Mouse (Mus musculus): ENCODE measurements around the gene Igf2bp3. TPM values are rescaled to one million over a fixed set of nuclear protein-coding genes. Genes with fewer than 3 reads are reported as not detected.
A peak's percentile ranks its signal among the peaks of the same experiment; 100 is the strongest.

Gene Igf2bp3
- total and polyA plus RNA-seq, 3 experiments: 0.02 to 0.20 (median 0.17) TPM

DNA sequence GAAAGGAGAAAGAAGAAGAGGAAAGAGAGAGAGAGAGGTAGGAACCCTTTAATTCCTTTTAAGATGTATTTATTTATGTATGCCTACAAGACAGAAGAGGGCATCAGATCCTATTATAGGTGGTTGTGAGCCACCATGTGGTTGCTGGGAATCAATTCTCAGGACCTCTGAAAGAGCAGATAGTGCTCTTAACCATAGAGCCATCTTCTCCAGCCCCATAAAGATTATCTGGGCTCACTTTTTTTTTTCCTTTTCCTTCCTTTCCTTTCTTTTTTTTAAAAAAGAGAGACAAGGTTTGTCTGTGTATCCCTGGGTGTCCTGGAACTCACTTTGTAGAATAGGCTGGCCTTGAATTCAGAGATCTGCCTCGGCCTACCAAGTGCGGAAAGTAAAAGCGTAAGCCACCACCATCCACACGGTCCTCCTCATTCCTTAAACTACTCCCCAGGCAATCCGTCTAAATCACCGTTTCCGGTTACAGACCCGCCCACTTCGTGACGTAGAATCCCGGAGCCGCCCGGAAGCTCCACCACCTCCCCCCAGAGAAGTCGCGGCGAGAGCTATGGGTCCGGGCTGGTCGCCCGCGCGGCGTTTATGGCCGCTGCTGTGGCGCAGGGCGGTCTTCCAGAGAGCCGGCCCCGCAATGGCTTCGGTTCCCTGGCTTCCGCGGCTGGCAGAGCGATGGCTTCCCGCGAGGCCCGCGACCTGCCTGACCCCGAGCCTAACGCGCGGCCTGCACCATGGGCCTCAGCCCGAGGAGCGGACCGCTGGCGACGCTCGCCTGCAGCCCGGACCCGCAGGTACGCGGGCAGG, 141.2 kb downstream of the Igf2bp3 start, which contains the start of gene Malsu1:
TSS of gene Malsu1 (plus strand) at position 492 of the 813 bp plus-strand sequence.
- DNase-seq: peak; percentile 97

DNA sequence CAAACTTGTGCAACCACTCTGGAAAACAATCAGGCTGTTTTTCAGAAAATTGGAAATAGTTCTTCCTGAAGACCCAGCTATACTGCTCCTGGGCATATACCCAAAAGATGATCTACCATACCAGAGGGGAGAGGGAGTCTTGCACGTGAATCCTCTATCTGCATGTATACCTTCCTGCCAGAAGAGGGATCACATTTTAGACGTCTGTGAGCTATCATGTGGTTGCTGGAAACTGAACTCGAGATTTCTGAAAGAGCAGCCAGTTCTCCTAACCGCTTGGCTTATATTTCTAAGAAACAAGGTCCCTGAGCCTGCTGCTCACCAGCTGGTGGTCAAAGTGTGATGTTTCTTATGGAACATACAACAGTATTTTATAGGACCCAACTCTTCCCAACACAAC, 146.4 kb downstream of the Igf2bp3 start:
- no peak for DNase-seq

- DNase-seq: peak; percentile 65
These were observed 157.4 kb downstream of the Igf2bp3 start for GRCm38 (mm10) chr6:49057053-49058021.

- DNase-seq: no peak
These were observed 158.7 kb downstream of the Igf2bp3 start for GRCm38 (mm10) chr6:49056009-49056408.

DNA sequence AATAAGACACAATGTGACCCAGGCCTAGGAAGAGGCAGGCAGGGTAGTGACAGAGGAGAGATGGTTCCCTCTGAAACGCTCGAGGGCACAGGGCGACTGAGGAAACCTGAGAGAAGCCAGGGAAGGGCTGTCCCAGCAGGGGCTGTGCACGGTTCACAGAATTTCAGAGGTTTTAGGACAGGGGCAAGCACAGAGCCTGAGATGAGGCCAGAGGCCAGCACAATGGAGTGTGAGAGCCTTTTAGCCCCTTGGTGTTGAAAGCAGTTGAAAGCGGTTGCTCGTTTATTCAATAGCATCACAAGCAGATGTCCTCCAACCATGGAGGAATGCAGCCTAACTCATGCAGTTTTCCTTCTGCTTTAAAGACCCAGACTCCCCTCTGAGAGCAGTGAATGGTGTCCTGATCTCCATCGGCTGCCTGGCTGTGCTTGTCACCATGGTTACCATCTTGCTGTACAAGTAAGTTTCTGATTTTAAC, 159.5 kb downstream of the Igf2bp3 start:
- no peak for DNase-seq

- DNase-seq: no peak
These were observed 162.6 kb downstream of the Igf2bp3 start for GRCm38 (mm10) chr6:49052191-49052590.

DNA sequence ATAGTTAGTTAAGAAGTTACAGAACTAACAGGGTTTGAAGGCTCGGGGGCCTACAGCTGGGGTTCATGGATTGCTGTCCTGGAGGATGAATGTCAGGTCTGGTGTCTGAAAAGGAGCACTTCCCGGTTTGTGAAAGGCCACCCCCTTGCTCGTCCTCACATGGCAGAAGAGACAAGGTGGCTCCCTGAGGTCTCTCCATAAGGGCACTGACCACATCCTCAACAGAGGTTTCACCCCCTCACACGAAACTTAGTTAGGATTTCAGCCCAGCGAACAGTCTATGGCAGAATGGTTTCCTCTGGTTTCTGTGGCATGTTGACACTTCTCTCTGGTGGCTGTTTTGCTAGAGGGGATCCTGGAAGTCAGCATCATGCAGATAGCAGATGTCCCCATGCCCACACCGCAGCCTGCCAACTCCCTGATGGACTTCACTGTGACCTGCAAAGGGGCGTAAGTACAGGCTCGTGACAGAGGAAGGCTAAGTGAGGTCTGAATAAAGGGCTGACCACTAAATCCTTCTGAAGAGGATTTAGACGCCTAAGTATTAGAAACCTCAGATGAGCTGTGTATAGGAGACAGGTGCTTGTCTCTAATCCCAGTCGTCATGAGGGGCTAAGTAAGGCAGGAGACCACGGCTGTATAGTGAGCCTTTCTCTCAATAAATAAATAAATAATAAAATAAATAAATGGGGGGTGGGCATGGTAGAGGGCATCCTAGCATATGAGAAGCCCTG, 163.9 kb downstream of the Igf2bp3 start:
- no peak for DNase-seq

- DNase-seq: no peak
These were observed 166.4 kb downstream of the Igf2bp3 start for GRCm38 (mm10) chr6:49048395-49048794.

DNA sequence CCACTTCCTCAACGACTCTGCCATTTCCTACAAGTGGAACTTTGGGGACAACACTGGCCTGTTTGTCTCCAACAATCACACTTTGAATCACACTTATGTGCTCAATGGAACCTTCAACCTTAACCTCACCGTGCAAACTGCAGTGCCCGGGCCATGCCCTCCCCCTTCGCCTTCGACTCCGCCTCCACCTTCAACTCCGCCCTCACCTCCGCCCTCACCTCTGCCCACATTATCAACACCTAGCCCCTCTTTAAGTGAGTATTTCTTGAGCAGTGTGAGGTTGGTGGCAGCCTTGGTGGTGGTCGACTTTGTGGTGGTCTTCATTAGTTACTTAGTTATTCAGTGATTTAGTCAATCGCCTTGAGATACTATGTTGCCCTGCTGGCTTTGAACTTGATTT, 166.9 kb downstream of the Igf2bp3 start:
- no peak for DNase-seq

DNA sequence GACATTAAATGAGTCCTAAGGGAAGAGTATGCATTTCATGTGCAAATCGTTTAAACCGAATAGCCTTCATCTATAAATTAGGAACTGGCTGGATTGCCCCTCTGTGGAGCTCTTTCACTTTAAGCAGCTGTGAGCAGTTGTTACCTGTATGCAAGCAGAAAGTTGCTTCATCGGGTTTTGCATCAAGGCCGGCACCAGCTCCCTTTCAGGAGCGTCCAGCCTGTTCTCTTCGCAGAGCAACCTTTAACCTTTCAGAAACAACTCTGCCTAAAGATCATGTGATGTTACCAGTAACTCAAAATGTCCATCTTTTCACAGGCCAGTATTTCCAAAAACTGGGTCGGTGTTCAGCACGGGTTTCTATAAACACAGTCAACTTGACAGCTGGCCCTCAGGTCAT, 167.8 kb downstream of the Igf2bp3 start:
- DNase-seq: no peak

- DNase-seq: no peak
These were observed 168.3 kb downstream of the Igf2bp3 start for GRCm38 (mm10) chr6:49046502-49046901.

GRCm38 (mm10) chr6:49039470-49040180, 175.1 kb downstream of the Igf2bp3 start:
- peak; percentile 62 for DNase-seq

DNA sequence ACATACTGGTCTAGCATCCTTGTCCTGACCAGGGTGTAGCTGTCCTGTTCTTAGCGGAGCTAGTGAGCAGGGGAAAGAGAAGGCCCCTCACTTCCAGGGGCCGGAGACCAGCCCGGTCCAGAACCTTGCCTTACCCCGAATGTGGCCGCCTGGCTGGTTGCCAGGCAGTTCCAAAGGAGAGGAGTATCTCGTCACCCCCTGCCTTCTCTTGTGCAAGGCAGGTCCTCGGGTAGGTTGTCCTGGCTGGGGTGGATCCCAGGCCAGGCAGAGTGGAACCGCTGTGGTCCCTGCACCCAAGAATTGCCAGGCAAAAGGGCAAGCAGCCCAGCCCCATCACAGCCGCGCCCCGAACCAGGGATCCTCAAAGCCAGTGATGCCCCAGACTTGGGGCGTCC, 177.5 kb downstream of the Igf2bp3 start:
- no peak for DNase-seq

GRCm38 (mm10) chr6:49036275-49037267, 178.2 kb downstream of the Igf2bp3 start, which contains the start of gene Gpnmb:
Gene Gpnmb, plus strand, starts transcription at chr6:49036546.
- DNase-seq: peak; percentile 5

Other genes with a start within 250 kb of the Igf2bp3 start
- gene Doxl2, start 240.0 kb downstream of the Igf2bp3 start, total RNA-seq (2021): not detected
- gene Doxl2, start 240.0 kb downstream of the Igf2bp3 start, polyA plus RNA-seq (2012; rRNA removed): not detected in 2 replicates
- not detected for gene Svs1, start 228.1 kb downstream of the Igf2bp3 start, total RNA-seq (2021)
- not detected in 2 replicates for gene Svs1, start 228.1 kb downstream of the Igf2bp3 start, polyA plus RNA-seq (2012; rRNA removed)
- under 1 TPM; 0.79 to 0.86 TPM for gene Gpnmb, start 178.4 kb downstream of the Igf2bp3 start, total RNA-seq (2021)
- 0.65 and 1.3 TPM in 2 replicates for gene Gpnmb, start 178.4 kb downstream of the Igf2bp3 start, polyA plus RNA-seq (2012; rRNA removed)
- 10 to 100 TPM; 35.4 to 42.3 TPM for gene Malsu1, start 141.2 kb downstream of the Igf2bp3 start, total RNA-seq (2021)
- 30.6 and 55.1 TPM in 2 replicates for gene Malsu1, start 141.2 kb downstream of the Igf2bp3 start, polyA plus RNA-seq (2012; rRNA removed)
- gene Tra2a, start 49.1 kb upstream of the Igf2bp3 start, total RNA-seq (2021): 10 to 100 TPM; 38.5 to 88.4 TPM
- gene Tra2a, start 49.1 kb upstream of the Igf2bp3 start, polyA plus RNA-seq (2012; rRNA removed): 15.6 and 17.5 TPM in 2 replicates
- 10 to 100 TPM; 12.9 to 18.8 TPM for gene Ccdc126, start 104.3 kb upstream of the Igf2bp3 start, total RNA-seq (2021)
- 3.1 and 3.4 TPM in 2 replicates for gene Ccdc126, start 104.3 kb upstream of the Igf2bp3 start, polyA plus RNA-seq (2012; rRNA removed)
- 1 to 10 TPM in 1 of 2 experiments, under 1 TPM in 1; 0.69 to 2.6 TPM for gene Fam221a, start 152.8 kb upstream of the Igf2bp3 start, total RNA-seq (2021)
- gene Fam221a, start 152.8 kb upstream of the Igf2bp3 start, polyA plus RNA-seq (2012; rRNA removed): 1.7 and 1.8 TPM in 2 replicates
- under 1 TPM in 1 of 2 experiments, not detected in 1; 0.31 TPM for gene Stk31, start 180.6 kb upstream of the Igf2bp3 start, total RNA-seq (2021)
- not detected in 2 replicates for gene Stk31, start 180.6 kb upstream of the Igf2bp3 start, polyA plus RNA-seq (2012; rRNA removed)

Measured in adrenal gland, adult 2 months (tissue).